Mouse (Mus musculus) cerebellum, adult 2 months (tissue): ENCODE measurements at regions not wholly inside any gene's neighbourhood (a gene's known extent, or its start where the extent isn't known, plus 50 kb on each side); places are given as distances from the start of the nearest gene placed in this dataset.

ENCODE experiments used
- CTCF ChIP-seq: fragments of 200-500 bp; IDR thresholded peaks from 2 replicates; pipeline ENCODE4 v1.5.1; 2011; ENCODE audit warnings: low read depth, mild to moderate bottlenecking, control low read depth, low read length, moderate library complexity, borderline replicate concordance; ENCODE audit not compliant: insufficient read depth
- POLR2A ChIP-seq: fragments of 200-500 bp; IDR thresholded peaks from 2 replicates; pipeline ENCODE4 v1.6.1; 2011; ENCODE audit warnings: low read length, control low read depth, borderline replicate concordance; ENCODE audit not compliant: insufficient read depth

DNA sequence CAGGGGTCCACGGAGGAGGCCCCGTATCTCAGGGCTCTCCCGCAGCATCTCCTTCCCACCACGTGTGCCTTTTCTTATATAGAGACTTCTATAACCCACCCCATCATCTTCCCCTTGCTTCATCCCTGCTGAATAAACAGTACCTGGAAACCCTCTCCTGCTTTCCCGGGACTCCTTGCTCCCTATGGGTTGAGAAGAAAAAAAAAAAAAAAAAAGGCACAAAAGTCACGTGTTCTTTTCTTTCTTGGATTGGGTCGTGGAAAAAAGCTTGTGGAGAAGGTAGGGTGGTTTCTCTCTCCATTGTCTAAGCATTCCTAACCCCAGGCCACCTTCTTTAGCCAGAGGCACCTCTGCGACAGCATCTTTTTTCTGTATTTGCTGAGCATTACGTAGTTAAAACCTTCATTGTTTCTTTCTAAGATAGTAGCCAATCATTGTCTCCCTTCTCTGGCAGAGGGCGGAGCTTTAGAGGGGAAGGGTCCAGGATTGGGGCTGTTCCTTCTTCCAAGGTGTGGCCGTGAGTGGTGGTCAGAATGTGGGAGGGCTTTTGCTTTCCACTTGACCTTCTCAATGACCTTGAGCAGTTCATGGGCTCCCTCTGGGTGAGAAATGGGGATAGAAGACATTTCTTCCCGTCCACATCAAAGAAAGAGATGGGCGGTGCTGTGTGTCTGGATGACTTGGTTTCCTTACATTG is 78.7 kb upstream of the Mphosph6 start:
- TF ChIP-seq CTCF (no peak), POLR2A (no peak)
